Mouse (Mus musculus) embryonic stem cell, embryonic (primary cell): ENCODE data around the gene Jpt1.

Source experiments
- CTCF ChIA-PET, 4 experiments: fragments of 300-600 bp in 2 of 4; fragments of 350-600 bp in 2 of 4; sonication (Branson Sonifier 250); formaldehyde crosslinking; loops; one replicate each; lab custom pipeline; 2022; ENCODE audit warnings: inconsistent platforms in 2 of 4; lab: Charles Lee
- POLR2A ChIA-PET, 4 experiments: fragments of 300-600 bp in 2 of 4; fragments of 350-600 bp in 2 of 4; sonication (Branson Sonifier 250); formaldehyde crosslinking; loops; one replicate each; lab custom pipeline; 2022; ENCODE audit warnings: antibody characterized with exemption in 4 of 4, inconsistent platforms in 1 of 4; lab: Charles Lee

The Jpt1 gene

GRCm38 (mm10) chr11:115473626-115474275 is 40.4 kb downstream of the Jpt1 start:
- CTCF ChIA-PET = interaction anchor here in 2 of 4 experiments (0.5 to 2.9 kb wide), 9 partner anchors 11 to 221 kb away, joined by 3 to 8 read pairs (median 3); partner anchors contain the start of genes Atp5h (in 1 of the 2), Kctd2 (in 1 of the 2) and Nt5c (in 1 of the 2)
- POLR2A ChIA-PET = interaction anchor here in 3 of 4 experiments (0.5 to 2.5 kb wide), 8 partner anchors 9 to 555 kb away, joined by 3 to 7 read pairs (median 4); partner anchors contain the start of genes Jpt1 (in 2 of the 3), Slc16a5 (in 2 of the 3) and Cdr2l (in 1 of the 3)

GRCm38 (mm10) chr11:115472183-115472582 is 42.0 kb downstream of the Jpt1 start:
- ChIA-PET POLR2A (interaction anchor here in 3 of 4 experiments (0.8 to 2.5 kb wide), 14 partner anchors 9 to 552 kb away, joined by 3 to 10 read pairs (median 3); partner anchors contain the start of genes Cdr2l (in 2 of the 3), Jpt1 (in 2 of the 3), Fdxr (in 1 of the 3) and Mif4gd (in 1 of the 3)), CTCF (interaction anchor here (0.6 to 2.9 kb wide), 11 partner anchors 13 to 368 kb away, joined by 3 to 8 read pairs (median 3); partner anchors contain the start of gene Fdxr (in 1 of the 4))

GRCm38 (mm10) chr11:115467217-115467618 is 47.0 kb downstream of the Jpt1 start:
- ChIA-PET CTCF (interaction anchor here in 1 of 4 experiments (0.6 kb wide), 1 partner anchor 49 kb away, joined by 5 read pairs; no protein-coding TSS in a partner anchor), POLR2A (interaction anchor here in 1 of 4 experiments (0.7 kb wide), 2 partner anchors 61 to 62 kb away, joined by 3 to 6 read pairs; no protein-coding TSS in a partner anchor)

GRCm38 (mm10) chr11:115464851-115465250 is 49.3 kb downstream of the Jpt1 start:
- CTCF ChIA-PET = no interaction called here
- POLR2A ChIA-PET = interaction anchor here in 2 of 4 experiments (0.7 kb wide), 4 partner anchors 8 to 56 kb away, joined by 3 to 8 read pairs (median 3); no protein-coding TSS in a partner anchor

- ChIA-PET POLR2A (interaction anchor here in 3 of 4 experiments (0.8 to 2.3 kb wide), 19 partner anchors 8 to 279 kb away, joined by 3 to 17 read pairs (median 4); partner anchors contain the start of genes Armc7 (in 2 of the 3), Jpt1 (in 2 of the 3), Sumo2 (in 2 of the 3) and Cdr2l (in 1 of the 3)), CTCF (interaction anchor here (0.6 to 2.4 kb wide), 11 partner anchors 12 to 350 kb away, joined by 3 to 10 read pairs (median 3); partner anchors contain the start of genes Armc7 (in 2 of the 4), Caskin2 (in 1 of the 4) and Nt5c (in 1 of the 4))
These were observed 50.8 kb downstream of the Jpt1 start for GRCm38 (mm10) chr11:115463397-115463796.

DNA sequence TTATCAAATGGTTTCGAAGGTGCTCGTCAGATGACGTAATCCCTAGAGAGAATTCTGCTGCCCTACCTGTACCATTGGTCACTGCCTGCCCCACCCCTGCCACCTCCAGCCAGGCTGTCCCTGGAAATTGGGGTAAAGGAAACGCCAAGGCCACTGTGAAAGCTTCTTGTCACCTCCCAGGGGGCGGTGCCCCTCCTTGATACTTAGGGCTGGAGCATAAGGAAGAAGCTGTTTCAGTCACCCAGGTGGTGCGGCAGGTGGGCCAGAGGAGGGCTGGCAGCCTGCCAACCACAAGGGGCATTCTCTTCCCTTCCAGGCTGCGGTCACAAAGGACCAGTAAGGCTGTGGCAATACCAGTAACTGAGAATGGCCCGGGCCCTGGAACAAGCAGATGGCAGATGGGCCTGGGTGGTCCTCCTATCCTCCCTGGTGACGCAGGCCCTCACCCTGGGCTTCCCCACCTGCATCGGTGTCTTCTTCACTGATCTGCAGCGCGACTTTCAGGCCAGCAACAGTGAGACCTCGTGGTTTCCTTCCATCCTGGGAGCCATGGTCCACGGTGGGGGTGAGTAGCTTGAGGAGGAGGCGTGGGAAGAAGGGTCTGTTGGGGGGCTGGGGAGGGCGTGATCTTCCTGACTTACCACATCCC is 51.8 kb downstream of the Jpt1 start, which contains the start of gene Slc16a5:
TSS of gene Slc16a5 (plus strand) at position 232 of the 649 bp plus-strand sequence.
- ChIA-PET POLR2A (interaction anchor here in 3 of 4 experiments (0.6 to 2.3 kb wide), 21 partner anchors 9 to 278 kb away, joined by 3 to 17 read pairs (median 4); partner anchors contain the start of genes Jpt1 (in 2 of the 3), Armc7 (in 1 of the 3) and Sumo2 (in 1 of the 3)), CTCF (interaction anchor here (0.6 to 2.4 kb wide), 8 partner anchors 13 to 1932 kb away, joined by 3 to 10 read pairs (median 3); partner anchors contain the start of gene Armc7 (in 1 of the 4))

DNA sequence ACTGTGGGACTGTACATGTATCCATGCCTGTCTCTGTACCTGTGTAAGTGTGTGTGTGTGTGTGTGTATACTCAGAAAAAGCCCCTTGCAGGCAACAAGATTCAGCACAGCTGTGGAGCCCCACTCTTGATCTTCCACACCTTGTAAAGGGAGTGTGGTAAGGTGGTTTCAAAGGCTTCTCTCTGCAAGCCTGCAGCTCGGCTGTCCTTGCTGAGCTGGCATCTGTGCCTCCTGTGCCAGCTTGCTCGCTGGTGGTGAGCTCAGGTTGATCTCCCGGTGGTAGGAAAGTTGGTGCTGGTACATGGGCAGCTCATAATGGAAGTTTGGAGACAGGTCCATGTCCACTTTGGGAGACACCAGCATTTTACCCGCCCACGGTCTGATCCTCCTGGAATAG is 52.3 kb downstream of the Jpt1 start:
- ChIA-PET CTCF (interaction anchor here in 3 of 4 experiments (0.6 to 2.4 kb wide), 4 partner anchors 13 to 1932 kb away, joined by 3 to 10 read pairs (median 4); partner anchors contain the start of gene Armc7 (in 1 of the 3)), POLR2A (interaction anchor here in 3 of 4 experiments (0.7 to 2.3 kb wide), 10 partner anchors 10 to 439 kb away, joined by 3 to 17 read pairs (median 4); partner anchors contain the start of genes Armc7 (in 1 of the 3) and Jpt1 (in 1 of the 3))

DNA sequence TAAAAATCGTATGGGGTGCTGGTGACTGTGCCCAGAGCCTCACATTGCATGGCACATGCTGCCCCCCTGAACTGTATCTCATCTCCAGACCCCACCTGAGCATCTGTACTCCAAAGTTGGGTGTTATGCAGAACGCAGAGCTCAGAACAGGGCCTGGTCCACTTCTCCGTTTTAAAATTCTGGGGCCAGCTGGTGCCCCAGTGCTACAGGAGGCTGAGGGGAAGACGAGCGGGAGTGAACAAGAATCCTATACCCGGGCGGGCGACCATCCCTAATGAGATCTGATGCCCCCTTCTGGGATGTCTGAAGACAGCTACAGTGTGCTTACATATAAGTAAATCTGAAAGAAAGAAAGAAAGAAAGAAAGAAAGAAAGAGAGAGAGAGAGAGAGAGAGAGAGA is 53.2 kb downstream of the Jpt1 start:
- CTCF ChIA-PET = interaction anchor here in 2 of 4 experiments (0.6 to 1.2 kb wide), 5 partner anchors 9 to 154 kb away, joined by 3 to 5 read pairs (median 3); no protein-coding TSS in a partner anchor
- POLR2A ChIA-PET = interaction anchor here in 2 of 4 experiments (0.6 to 1.9 kb wide), 11 partner anchors 8 to 439 kb away, joined by 3 to 5 read pairs (median 4); partner anchors contain the start of gene Jpt1 (in 1 of the 2)

DNA sequence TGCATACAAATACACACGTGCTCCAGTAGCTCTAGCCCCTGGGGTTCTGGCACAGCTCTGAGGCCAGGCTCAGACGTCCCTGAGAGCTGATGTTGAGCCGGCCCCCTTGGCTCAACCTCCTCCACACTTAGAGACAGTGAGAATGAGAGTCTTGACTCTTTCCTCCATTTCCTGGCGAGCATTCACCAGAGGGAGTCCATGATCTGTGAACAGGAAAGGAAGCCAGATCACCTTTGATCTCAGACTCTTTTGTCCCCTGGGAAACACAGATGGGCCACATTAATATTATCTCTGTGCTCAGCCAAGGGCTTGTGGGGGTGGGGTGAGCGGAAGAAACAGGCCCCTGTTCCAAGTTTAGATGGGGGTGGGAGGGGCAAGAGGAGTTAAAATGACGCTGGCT is 56.8 kb downstream of the Jpt1 start:
- ChIA-PET POLR2A (interaction anchor here in 2 of 4 experiments (0.6 to 1.4 kb wide), 4 partner anchors 8 to 68 kb away, joined by 3 to 8 read pairs (median 4); partner anchors contain the start of gene Armc7 (in 1 of the 2)), CTCF (interaction anchor here in 1 of 4 experiments (1.2 to 1.7 kb wide), 2 partner anchors 15 to 28 kb away, joined by 3 to 6 read pairs; no protein-coding TSS in a partner anchor)

DNA sequence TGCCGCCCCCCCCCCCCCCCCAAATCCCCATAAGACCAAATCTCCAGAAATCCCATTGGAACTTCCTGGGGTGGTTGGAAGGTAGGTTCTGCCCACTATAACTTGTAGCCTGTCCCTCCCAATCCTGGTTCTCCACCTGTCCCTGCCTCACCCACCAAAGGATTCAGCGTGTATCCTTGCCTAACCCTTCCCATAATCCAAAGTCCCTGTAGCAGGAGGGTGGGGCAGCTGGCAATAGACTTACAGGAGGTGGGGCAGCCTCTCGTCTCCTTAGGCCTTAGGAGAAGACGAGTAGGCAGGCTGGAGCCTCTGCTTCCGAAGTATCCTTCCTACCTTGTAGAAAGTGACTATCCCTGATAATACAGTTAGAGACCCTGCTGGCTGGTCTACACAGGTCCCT is 58.0 kb downstream of the Jpt1 start:
- POLR2A ChIA-PET = interaction anchor here (0.5 to 2.0 kb wide), 4 partner anchors 27 to 1352 kb away, joined by 3 to 9 read pairs (median 8); partner anchors contain the start of gene Jpt1 (in 1 of the 4)
- CTCF ChIA-PET = interaction anchor here in 2 of 4 experiments (0.6 to 1.7 kb wide), 4 partner anchors 16 to 53 kb away, joined by 3 to 6 read pairs (median 4); partner anchors contain the start of gene Mrpl58 (in 1 of the 2)

DNA sequence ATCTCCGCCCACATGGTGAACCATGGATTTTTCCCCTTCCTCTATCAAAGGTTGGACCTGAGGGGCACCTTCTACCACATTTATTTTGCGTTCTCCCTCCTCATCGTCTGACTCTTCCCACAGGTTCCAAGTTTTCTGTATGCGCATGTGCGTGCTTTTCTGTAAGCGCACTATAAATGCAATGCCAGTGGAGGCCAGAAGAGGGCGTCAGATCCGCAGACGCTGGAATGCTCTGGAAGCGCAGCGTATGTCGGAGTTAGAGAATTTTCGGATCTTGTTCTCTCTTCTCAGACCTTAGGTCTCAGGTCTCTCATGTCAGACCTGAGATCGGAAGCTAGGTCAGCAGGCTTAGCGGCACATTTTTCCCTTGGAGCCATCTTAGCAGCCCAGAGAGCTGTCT is 58.6 kb downstream of the Jpt1 start:
- ChIA-PET POLR2A (interaction anchor here (0.5 to 2.0 kb wide), 4 partner anchors 27 to 1353 kb away, joined by 3 to 9 read pairs (median 8); partner anchors contain the start of gene Jpt1 (in 1 of the 4)), CTCF (interaction anchor here in 3 of 4 experiments (0.6 to 1.6 kb wide), 5 partner anchors 17 to 711 kb away, joined by 3 to 7 read pairs (median 3); partner anchors contain the start of gene Armc7 (in 1 of the 3))

DNA sequence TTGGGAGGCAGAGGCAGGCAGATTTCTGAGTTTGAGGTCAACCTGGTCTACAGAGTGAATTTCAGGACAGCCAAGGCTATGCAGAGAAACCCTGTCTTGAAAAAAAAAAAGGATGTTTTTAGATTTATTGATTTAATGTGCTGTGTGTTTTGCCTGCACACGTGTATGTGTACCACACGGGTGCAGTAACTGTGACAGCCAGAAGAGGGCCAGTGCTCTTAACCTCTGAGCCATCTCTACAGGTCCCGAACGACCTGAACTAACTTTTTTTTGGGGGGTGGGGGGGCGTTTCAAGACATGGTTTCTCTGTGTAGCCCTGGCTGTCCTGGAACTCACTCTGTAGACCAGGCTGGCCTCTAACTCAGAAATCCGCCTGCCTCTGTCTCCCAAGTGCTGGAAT is 59.4 kb downstream of the Jpt1 start:
- POLR2A ChIA-PET = interaction anchor here in 3 of 4 experiments (0.6 to 2.0 kb wide), 4 partner anchors 16 to 65 kb away, joined by 3 to 7 read pairs (median 4); partner anchors contain the start of gene Jpt1 (in 1 of the 3)
- CTCF ChIA-PET = interaction anchor here in 3 of 4 experiments (0.5 to 1.0 kb wide), 4 partner anchors 18 to 710 kb away, joined by 3 to 7 read pairs (median 3); partner anchors contain the start of gene Armc7 (in 1 of the 3)

- ChIA-PET CTCF (no interaction called here), POLR2A (interaction anchor here in 2 of 4 experiments (0.6 to 1.5 kb wide), 3 partner anchors 15 to 78 kb away, joined by 3 read pairs; partner anchors contain the start of gene Jpt1 (in 1 of the 2))
These were observed 60.9 kb downstream of the Jpt1 start for GRCm38 (mm10) chr11:115453306-115453705.

DNA sequence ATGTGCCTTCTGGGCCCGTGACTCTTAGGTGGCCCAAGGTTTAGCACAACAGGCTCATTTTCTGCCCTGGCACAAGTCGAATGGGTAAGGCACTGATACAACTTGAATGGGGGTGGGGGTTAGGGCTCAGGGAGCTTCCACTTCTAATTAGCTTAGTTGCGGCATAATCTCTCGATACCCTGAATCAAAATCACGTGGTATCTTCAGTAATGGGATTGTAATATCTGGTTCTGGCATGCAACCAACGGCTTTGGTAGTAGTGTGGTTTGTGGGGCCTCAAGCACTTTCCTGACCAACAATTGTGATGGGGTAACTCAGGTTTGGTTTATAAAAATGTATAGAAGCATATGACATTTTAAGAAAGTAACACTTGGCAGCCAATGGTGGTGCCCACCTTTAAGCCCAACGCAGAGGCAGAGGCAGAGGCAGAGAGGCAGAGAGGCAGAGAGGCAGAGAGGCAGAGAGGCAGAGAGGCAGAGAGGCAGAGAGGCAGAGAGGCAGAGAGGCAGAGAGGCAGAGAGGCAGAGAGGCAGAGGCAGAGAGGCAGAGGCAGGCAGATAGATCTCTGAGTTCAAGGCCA is 61.8 kb downstream of the Jpt1 start:
- ChIA-PET POLR2A (interaction anchor here in 1 of 4 experiments (1.5 kb wide), 1 partner anchor 62 kb away, joined by 3 read pairs; the partner anchor contains the start of gene Jpt1), CTCF (interaction anchor here in 2 of 4 experiments (0.7 to 1.1 kb wide), 3 partner anchors 8 to 35 kb away, joined by 3 read pairs; no protein-coding TSS in a partner anchor)

- ChIA-PET CTCF (interaction anchor here in 2 of 4 experiments (0.7 to 1.1 kb wide), 3 partner anchors 9 to 35 kb away, joined by 3 read pairs; no protein-coding TSS in a partner anchor), POLR2A (interaction anchor here in 2 of 4 experiments (0.9 to 1.0 kb wide), 2 partner anchors 10 to 23 kb away, joined by 3 to 4 read pairs; no protein-coding TSS in a partner anchor)
These were observed 62.4 kb downstream of the Jpt1 start for GRCm38 (mm10) chr11:115451781-115452241.

DNA sequence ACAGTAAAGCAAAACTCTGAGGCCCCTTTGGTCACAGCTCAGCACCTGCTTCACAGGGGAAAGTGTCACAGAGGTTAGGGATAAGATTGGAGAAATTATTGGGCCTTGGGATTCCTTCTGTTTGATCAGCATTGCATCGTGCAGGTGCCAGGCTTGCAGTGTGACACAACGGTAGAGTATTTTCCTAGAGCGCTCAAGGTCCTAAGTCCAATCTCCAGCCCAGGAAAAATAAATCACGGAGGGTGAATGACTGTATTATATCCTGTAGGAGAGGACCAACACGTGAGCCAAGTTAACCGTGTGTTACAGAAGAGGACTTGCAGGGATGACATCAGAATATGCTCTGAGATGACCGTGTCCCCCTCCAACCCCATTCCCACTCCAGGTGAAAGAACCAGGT is 64.0 kb downstream of the Jpt1 start:
- CTCF ChIA-PET = interaction anchor here in 1 of 4 experiments (1.0 to 1.5 kb wide), 2 partner anchors 11 to 25 kb away, joined by 3 to 4 read pairs; partner anchors contain the start of gene Armc7
- POLR2A ChIA-PET = no interaction called here
